Mouse (Mus musculus) kidney, embryonic 16.5 days (tissue): ENCODE measurements around the gene Car6. TPM values are rescaled to one million over a fixed set of nuclear protein-coding genes. Genes with fewer than 3 reads are reported as not detected.

Experiments
- ATAC-seq: fragments of 200-750 bp; cut with Nextera tagmentation; 2 replicates; pipeline ENCODE4 v1.8.0; 2017; ENCODE audit warnings: moderate TSS enrichment; ENCODE audit not compliant: low FRiP score, low TSS enrichment
- H3K27ac ChIP-seq: fragments of 300-500 bp; sonication (generic); 2 replicates; pipeline ENCODE4 v1.5.1; 2014; ENCODE audit warnings: low read length
- H3K27me3 ChIP-seq: fragments of 300-500 bp; sonication (generic); 2 replicates; pipeline ENCODE4 v1.6.1; 2014; ENCODE audit warnings: low read length, control low read depth, mixed read lengths; ENCODE audit not compliant: insufficient read depth
- H3K36me3 ChIP-seq: fragments of 300-500 bp; sonication (generic); 2 replicates; pipeline ENCODE4 v1.6.1; 2014; ENCODE audit warnings: low read length, control low read depth, mixed read lengths; ENCODE audit not compliant: insufficient read depth
- H3K4me1 ChIP-seq: fragments of 300-500 bp; sonication (generic); 2 replicates; pipeline ENCODE4 v1.6.1; 2014; ENCODE audit warnings: low read length, control low read depth, mixed read lengths; ENCODE audit not compliant: insufficient read depth
- H3K4me2 ChIP-seq: fragments of 300-500 bp; sonication (generic); replicated peaks from 2 replicates; pipeline ENCODE4 v1.6.1; 2014; ENCODE audit warnings: low read depth, low read length
- H3K4me3 ChIP-seq: fragments of 300-500 bp; sonication (generic); 2 replicates; pipeline ENCODE4 v1.5.1; 2014; ENCODE audit warnings: mild to moderate bottlenecking, low read length
- H3K9ac ChIP-seq: fragments of 300-500 bp; sonication (generic); replicated peaks from 2 replicates; pipeline ENCODE4 v1.6.1; 2014; ENCODE audit warnings: low read length
- H3K9me3 ChIP-seq: fragments of 300-500 bp; sonication (generic); 2 replicates; pipeline ENCODE4 v1.6.1; 2016; ENCODE audit warnings: low read length, control low read depth
- WGBS: fragments of 180-500 bp; shearing (Covaris S2); extraction: QIAGEN DNeasy Blood & Tissue Kit; methylation state at CpG from one replicate; pipeline ENCODE4 v1.1.7; 2014; 5-methylcytosine and 5-hydroxymethylcytosine counted together
- polyA plus RNA-seq: library from polyadenylated mRNA; unstranded; fragments of >200 nt; fragmentation: Nextera tagmentation; extraction: Ambion mirVana; gene quantifications from 2 replicates; pipeline ENCODE4 v1.2.1, GENCODE M21; 2015

Gene Car6
- polyA plus RNA-seq, 1 experiment from 2014 or later = 0.29 TPM

- H3K27me3 ChIP-seq = no peaks in the 10 kb centered on the region
- H3K9me3 ChIP-seq = no peaks in the 10 kb centered on the region
- H3K4me3 ChIP-seq = no peak overlapping the region
- peaks cover 4% of the 10 kb centered on the region; the same call in 1 of the 2 replicates for H3K4me1 ChIP-seq
- ATAC-seq = no peak
- no peak overlapping the region for H3K9ac ChIP-seq
- no peak overlapping the region for H3K27ac ChIP-seq
- H3K36me3 ChIP-seq = no peaks in the 10 kb centered on the region
- WGBS = 66% methylated on average over 10 of the region's 10 CpGs
- H3K4me2 ChIP-seq = no peak overlapping the region
These were observed 27.9 kb downstream of the Car6 start for GRCm38 (mm10) chr4:150173281-150173680.

- no peaks in the 10 kb centered on the region for H3K27me3 ChIP-seq
- no peak for ATAC-seq
- H3K9me3 ChIP-seq = no peaks in the 10 kb centered on the region
- H3K27ac ChIP-seq = no peak overlapping the region
- no peak overlapping the region for H3K9ac ChIP-seq
- H3K4me2 ChIP-seq = no peak overlapping the region
- H3K4me3 ChIP-seq = no peak overlapping the region
- H3K36me3 ChIP-seq = no peaks in the 10 kb centered on the region
- peaks cover 4% of the 10 kb centered on the region; the same call in 1 of the 2 replicates for H3K4me1 ChIP-seq
- WGBS = 79% methylated on average over 8 of the region's 8 CpGs
These were observed 29.0 kb downstream of the Car6 start for GRCm38 (mm10) chr4:150172107-150172506.

GRCm38 (mm10) chr4:150168406-150168805, 32.7 kb downstream of the Car6 start:
- Histone ChIP-seq H3K27ac (no peak overlapping the region), H3K4me3 (no peak overlapping the region), H3K9ac (no peak overlapping the region), H3K27me3 (no peaks in the 10 kb centered on the region), H3K9me3 (peaks cover 6% of the 10 kb centered on the region; the same call in 1 of the 2 replicates), H3K36me3 (no peaks in the 10 kb centered on the region), H3K4me2 (no peak overlapping the region), H3K4me1 (no peaks in the 10 kb centered on the region)
- 74% methylated on average over 10 of the region's 10 CpGs for WGBS
- ATAC-seq = no peak

- H3K9me3 ChIP-seq = peaks cover 10% of the 10 kb centered on the region; the same call in 1 of the 2 replicates
- ATAC-seq = peak; percentile 27; the same call in 1 of the 2 replicates
- H3K27me3 ChIP-seq = no peaks in the 10 kb centered on the region
- no peaks in the 10 kb centered on the region for H3K4me1 ChIP-seq
- H3K4me2 ChIP-seq = peak overlapping the region; percentile 18; the same call in 1 of the 2 replicates
- no peak overlapping the region for H3K9ac ChIP-seq
- no peak overlapping the region for H3K4me3 ChIP-seq
- 34% methylated on average over 13 of the region's 13 CpGs for WGBS
- no peaks in the 10 kb centered on the region for H3K36me3 ChIP-seq
- H3K27ac ChIP-seq = no peak overlapping the region
These were observed 36.3 kb downstream of the Car6 start for GRCm38 (mm10) chr4:150164875-150165274.

- Histone ChIP-seq H3K27ac (no peak overlapping the region), H3K4me2 (no peak overlapping the region), H3K9ac (no peak overlapping the region), H3K36me3 (no peaks in the 10 kb centered on the region), H3K27me3 (no peaks in the 10 kb centered on the region), H3K4me3 (no peak overlapping the region), H3K4me1 (no peaks in the 10 kb centered on the region), H3K9me3 (peaks cover 10% of the 10 kb centered on the region; the same call in 1 of the 2 replicates)
- 75% methylated on average over 13 of the region's 13 CpGs for WGBS
- ATAC-seq = no peak
These were observed 38.5 kb downstream of the Car6 start for GRCm38 (mm10) chr4:150162561-150163169.

GRCm38 (mm10) chr4:150159458-150159857, 41.7 kb downstream of the Car6 start:
- ATAC-seq = no peak
- Histone ChIP-seq H3K27ac (no peak overlapping the region), H3K9ac (no peak overlapping the region), H3K4me1 (no peaks in the 10 kb centered on the region), H3K4me2 (no peak overlapping the region), H3K36me3 (no peaks in the 10 kb centered on the region), H3K9me3 (peaks cover 10% of the 10 kb centered on the region; the same call in 1 of the 2 replicates), H3K4me3 (no peak overlapping the region), H3K27me3 (no peaks in the 10 kb centered on the region)
- 79% methylated on average over 2 of the region's 2 CpGs for WGBS

GRCm38 (mm10) chr4:150157348-150157882, 43.7 kb downstream of the Car6 start:
- Histone ChIP-seq H3K36me3 (no peaks in the 10 kb centered on the region), H3K4me2 (no peak overlapping the region), H3K4me3 (no peak overlapping the region), H3K4me1 (no peaks in the 10 kb centered on the region), H3K27me3 (no peaks in the 10 kb centered on the region), H3K27ac (no peak overlapping the region), H3K9ac (no peak overlapping the region), H3K9me3 (no peaks in the 10 kb centered on the region)
- WGBS = 73% methylated on average over 14 of the region's 14 CpGs
- no peak for ATAC-seq

GRCm38 (mm10) chr4:150155731-150156130, 45.4 kb downstream of the Car6 start:
- Histone ChIP-seq H3K9me3 (no peaks in the 10 kb centered on the region), H3K4me1 (no peaks in the 10 kb centered on the region), H3K27me3 (no peaks in the 10 kb centered on the region), H3K27ac (no peak overlapping the region), H3K9ac (no peak overlapping the region), H3K36me3 (no peaks in the 10 kb centered on the region), H3K4me3 (no peak overlapping the region), H3K4me2 (no peak overlapping the region)
- no peak for ATAC-seq
- WGBS = 74% methylated on average over 4 of the region's 4 CpGs

GRCm38 (mm10) chr4:150155301-150155700, 45.8 kb downstream of the Car6 start:
- ATAC-seq = no peak; the same call in 1 of the 2 replicates
- no peaks in the 10 kb centered on the region for H3K27me3 ChIP-seq
- WGBS = 84% methylated on average over 4 of the region's 4 CpGs

GRCm38 (mm10) chr4:150152483-150152882, 48.6 kb downstream of the Car6 start:
- Histone ChIP-seq H3K9me3 (peaks cover 5% of the 10 kb centered on the region; the same call in 1 of the 2 replicates), H3K27me3 (no peaks in the 10 kb centered on the region), H3K4me2 (no peak overlapping the region), H3K9ac (no peak overlapping the region), H3K4me1 (no peaks in the 10 kb centered on the region), H3K4me3 (no peak overlapping the region), H3K27ac (no peak overlapping the region), H3K36me3 (no peaks in the 10 kb centered on the region)
- no peak for ATAC-seq
- WGBS = 83% methylated on average over 8 of the region's 8 CpGs

More at GRCm38 (mm10) chr4:150155301-150155700, 45.8 kb downstream of the Car6 start:
- Histone ChIP-seq H3K4me3 (no peak overlapping the region), H3K4me1 (no peaks in the 10 kb centered on the region), H3K27ac (no peak overlapping the region), H3K4me2 (no peak overlapping the region), H3K9me3 (no peaks in the 10 kb centered on the region), H3K9ac (no peak overlapping the region), H3K36me3 (no peaks in the 10 kb centered on the region)
